Mouse (Mus musculus) embryo, embryonic 10 days (tissue): ENCODE measurements around the gene Hist1h3f.
A peak's percentile ranks its signal among the peaks of the same experiment; 100 is the strongest.

Experiments
- DNase-seq: peaks from one replicate; pipeline ENCODE4 v3.0.0-alpha.2; 2015; ENCODE audit warnings: low spot score

The Hist1h3f gene

DNA sequence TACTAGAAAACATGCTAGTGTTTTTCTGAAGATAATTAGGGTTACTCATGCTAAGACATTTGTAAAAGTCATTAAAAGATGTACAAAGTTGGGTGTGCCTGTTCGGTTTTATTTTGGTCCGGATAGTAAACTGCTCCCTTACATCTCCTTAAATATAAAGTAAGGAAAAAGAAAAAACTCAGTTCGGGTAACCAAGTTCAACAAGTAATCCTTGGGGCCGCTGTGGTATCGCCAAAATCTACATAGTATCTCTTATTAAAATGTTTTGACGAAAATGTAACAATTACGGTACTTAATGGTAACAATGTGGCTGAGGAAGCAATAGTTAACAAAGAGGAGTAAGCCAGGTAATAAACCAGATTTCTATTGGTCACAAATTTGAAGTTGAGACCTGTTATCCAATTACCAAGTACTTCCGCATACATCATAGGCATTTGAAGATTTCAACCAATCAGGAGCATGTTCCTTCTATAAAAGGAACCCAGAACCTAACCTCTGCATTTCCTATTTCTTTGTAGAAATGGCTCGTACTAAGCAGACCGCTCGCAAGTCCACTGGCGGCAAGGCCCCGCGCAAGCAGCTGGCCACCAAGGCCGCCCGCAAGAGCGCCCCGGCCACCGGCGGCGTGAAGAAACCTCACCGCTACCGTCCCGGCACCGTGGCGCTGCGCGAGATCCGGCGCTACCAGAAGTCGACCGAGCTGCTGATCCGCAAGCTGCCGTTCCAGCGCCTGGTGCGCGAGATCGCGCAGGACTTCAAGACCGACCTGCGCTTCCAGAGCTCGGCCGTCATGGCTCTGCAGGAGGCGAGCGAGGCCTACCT lies at the start of gene Hist1h3f:
Hist1h3f (plus strand) TSS at position 88 of the 822 bp plus-strand sequence.
- peak; percentile 92 for DNase-seq

DNA sequence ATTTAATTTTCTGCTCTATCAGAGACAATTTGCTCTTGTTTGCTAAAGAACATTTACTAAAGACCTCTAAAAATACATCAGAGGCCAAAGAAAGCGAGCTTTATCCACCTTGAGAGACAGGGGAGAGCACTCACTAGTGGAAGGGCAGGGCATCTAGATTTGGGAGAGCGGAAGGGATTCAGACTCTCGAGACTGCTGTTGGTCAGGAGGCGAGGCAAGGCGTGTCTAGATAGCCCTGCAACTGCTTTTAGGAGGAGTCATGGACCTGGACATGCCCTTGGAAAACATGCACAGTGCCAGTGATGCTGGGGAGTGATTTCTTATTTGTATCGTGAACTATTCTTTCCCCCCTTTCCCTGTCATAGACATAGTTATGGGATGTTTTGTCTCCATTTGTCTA lies 48.3 kb upstream of the Hist1h3f start:
- DNase-seq, result no peak

DNA sequence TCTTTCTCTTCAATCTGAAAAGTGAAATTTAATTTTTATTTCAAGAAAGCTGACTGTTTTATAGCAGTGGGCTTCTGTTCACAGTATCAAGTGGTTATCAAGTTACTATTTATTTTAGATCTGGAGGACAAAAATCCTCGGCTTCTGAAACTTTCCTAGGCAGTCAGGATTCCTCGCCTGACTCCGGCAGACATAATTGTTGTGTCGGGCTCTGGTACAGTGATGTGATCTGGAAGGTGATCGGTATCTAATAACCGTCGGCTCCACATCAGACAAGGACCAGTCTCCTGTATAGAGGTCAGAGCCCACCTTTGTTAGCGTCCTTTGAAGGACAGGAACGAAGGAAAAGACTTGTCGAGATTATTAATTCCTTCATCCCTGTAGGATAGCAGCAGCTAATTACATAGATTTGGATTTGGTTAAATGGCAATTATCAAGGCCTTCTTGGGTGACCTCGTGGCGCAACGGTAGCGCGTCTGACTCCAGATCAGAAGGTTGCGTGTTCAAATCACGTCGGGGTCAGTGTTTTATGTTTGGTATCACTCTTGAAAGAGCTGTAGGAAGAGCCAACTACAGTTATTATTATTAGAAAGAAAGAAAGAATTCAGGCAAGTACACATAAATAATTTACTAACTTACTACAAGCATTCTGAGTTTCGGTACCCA lies 46.1 kb upstream of the Hist1h3f start:
- DNase-seq, result peak; percentile 85

DNA sequence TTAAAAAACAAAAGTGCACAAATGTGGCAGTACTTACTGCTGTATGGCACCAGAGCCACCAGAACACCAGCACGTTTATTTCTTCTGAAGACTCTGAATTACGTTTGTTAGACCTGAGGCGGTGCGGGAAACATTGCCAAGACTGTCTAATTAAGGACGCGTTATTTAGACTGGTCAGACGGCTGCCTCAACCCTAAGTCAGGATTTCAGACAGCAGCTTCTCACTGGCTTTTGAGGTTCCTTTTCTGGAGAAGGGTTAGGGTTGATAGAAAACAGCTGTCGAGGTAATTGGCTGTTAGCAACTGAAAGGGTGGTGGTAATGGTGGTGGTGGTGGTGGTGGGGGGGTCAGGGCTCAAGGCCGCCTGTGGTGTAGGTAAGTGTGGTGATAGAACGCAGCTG lies 45.2 kb upstream of the Hist1h3f start:
- DNase-seq, result peak; percentile 64

DNA sequence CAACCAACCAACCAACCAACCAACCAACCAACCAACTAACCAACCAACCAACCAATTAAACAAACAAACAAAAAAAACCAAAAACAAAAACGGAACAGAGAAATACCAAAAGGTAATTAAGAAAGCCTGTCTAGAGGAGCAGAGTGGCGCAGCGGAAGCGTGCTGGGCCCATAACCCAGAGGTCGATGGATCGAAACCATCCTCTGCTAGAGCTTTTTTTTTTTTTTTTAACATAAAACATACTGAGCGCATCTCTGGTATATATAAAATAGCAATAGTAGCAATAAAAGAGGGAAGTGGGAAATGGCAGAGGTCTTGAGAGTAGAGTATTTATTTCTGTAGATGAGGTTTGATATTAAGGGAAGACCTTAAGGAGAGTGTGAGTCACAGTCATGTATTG lies 43.9 kb upstream of the Hist1h3f start:
- no peak for DNase-seq

DNA sequence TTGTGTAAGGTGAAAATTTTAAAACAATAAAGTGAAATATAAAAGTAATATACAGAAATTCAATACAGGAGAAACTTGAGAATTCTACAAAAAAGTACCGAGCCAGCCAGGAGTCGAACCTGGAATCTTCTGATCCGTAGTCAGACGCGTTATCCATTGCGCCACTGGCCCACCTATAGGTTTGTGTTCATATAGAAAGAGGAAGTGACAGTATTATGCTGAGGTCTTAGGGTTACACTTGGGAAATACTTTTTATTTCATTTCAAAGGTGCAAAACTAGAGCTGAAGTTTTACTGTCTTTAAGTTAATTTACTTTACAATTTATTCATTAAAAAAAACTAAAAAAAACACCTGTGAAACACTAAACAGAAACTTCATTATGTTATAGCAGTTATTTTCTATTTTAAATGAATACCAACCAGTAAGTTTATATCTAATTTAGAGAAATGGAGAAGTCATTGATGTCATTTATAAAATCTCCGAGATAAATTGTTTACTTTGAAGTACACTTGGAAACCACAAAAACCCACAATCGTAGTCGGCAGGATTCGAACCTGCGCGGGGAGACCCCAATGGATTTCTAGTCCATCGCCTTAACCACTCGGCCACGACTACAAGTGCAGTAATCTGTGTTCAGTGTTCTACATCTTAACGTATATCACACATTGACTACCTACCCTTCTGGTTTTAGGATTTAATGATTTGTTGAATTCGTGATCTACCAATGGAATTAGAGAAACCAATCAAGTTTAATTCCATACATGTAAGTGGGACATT lies 43.2 kb upstream of the Hist1h3f start:
- DNase-seq, result peak; percentile 92

DNA sequence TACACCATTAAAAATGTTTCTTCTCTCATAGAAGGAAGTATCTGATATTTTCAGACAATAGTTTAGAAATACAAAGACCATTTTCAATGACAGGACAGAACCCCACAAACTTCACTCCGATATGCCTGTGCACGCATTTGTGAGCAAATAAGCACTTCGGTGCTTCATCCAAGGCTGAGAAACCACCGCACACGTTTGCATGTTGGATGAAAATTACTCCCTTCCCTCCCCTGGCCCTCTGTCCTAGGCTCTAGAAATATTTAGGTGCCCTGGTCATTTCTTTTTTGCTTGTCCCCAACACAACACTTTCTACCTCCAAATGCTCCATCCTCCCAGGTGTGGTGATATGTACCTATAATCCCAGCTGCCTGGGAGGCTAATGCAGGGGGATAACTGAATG lies 42.3 kb upstream of the Hist1h3f start:
- no peak for DNase-seq

DNA sequence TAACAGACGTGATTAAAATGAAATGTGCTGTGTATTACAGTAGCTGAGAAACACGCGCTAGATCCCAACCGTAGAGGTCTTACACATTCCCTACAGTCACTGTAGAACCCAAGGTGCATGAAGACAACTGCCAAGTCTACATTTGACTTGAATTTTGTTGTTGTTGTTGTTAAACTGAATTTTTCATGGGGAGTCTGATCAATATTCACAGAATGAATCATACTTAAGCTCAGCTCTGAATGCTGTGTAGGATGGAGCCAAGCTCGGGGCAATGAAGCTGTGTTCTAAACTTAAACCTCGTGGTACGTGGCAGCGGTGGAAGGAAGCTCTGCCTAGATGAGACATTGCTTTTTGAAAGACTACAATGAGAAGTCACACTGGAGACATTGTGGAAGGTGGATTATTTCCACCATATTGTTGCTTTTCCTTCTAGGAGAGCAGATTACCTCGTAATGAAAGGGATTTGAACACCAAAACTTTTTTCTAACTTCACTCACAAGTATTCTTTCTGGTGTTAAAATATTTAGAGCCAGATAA lies 41.8 kb upstream of the Hist1h3f start:
- peak; percentile 32 for DNase-seq

DNA sequence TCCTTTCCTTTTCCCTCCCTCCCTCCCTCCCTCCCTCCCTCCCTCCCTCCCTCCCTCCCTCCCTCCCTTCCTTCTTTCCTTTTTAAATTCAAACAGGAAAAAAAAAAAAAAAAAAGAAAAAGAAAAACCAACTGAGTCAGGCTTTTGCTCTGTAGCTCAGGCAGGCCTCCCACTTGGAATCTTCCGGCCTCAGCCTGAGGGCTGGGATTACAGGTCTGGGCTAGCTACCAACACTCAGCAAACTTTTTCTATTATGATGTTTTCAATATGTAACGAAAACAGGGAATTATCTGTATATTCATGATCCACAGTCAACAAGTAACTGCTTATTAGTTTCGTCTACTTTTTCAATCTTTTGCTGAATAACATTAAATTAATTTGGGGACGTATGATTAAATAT lies 40.9 kb upstream of the Hist1h3f start:
- DNase-seq, result no peak

DNA sequence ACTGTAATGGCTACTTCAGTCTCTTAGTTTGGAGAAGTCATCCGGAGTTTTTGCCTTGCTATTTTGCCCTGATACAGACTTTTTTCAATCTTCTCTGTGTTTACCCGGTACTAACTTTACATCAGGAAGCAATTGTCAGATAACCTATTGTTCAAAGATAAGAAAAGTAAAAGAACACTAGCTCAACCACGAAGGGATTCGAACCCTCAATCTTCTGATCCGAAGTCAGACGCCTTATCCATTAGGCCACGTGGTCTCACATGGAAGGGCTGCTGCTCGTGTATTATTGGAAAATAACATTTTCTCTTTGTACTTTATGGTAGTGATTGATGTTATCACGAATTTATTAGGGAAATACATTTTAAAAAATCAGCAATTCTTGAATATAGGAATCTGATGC lies 40.1 kb upstream of the Hist1h3f start:
- DNase-seq, result peak; percentile 92

DNA sequence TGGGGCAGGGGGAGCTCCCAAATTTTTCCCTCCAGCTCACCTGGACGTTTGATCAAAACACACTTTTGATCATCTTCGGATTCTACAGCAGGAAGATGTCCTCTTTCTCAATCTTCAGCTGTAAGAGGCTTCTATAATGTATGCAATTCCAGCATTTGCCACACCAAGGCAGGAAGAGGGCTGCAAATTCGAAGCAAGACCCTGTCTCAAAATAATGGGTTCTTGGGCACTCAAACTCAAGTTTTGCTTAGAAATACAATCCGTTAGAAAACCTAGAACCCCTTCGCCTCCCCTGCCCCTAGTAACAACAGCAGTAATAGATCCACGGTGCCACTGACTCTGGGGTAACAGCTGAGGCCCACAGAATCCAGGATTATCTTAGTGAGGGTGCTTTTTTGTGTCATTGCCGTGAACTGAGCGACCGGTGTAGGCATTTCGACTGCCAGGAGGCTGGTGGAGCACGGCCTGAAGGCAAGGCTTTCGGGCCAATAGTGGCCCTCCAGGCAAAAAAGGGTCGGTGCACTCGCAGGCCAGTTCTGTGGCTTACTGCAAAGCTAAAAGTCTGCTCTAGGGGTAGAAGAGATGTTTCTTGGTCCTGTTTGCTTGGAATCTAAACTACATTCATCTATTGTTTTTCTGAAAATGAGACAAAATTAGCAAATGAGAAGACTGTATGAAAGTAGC lies 38.0 kb upstream of the Hist1h3f start:
- DNase-seq, result peak; percentile 63

DNA sequence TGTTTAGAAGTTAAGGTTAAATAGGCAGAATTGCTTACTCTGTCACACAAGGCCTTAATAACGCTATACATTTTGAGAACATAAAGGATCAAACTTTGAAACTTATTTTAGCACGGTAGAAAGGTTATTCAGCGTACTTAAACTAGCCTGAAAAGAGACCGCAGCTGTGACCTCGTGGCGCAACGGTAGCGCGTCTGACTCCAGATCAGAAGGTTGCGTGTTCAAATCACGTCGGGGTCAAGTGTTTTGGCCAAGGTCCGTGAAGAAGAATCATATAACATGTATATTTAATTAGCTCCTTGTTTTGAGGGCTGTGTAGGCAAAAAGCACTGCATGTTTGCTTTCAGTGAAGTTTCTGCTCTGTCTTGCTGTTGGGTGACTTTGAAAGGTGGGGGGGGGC lies 37.5 kb upstream of the Hist1h3f start:
- peak; percentile 87 for DNase-seq

DNA sequence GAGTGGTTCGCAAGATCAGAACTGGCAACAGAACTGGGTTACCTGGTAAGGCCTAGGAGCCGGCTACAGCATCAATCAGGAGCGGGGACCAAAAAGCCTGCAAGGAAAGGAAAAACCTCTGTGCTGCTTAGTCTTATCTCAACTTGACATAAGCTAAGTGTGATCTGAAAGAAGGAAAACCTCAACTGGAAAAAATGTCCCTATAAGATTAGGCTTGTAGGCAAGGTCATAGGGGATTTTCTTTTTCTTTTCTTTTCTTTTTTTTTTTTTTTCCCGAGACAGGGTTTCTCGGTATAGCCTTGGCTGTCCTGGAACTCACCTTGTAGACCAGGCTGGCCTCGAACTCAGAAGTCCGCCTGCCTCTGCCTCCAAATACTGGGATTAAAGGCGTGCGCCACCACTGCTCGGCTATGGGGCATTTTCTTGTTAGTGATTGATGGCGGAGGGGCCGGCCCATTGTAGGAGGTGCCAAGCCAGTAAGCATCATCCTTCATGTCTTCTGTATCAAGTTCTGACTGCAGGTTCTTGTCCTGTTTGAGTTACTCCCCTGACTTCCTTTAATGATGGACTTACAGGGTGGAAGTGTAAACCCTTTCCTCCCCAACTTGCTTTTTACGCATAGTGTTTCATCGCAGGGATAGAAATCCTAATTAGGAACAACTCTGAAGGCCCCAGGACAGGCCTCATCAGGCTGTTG lies 36.9 kb upstream of the Hist1h3f start:
- DNase-seq, result peak; percentile 81

DNA sequence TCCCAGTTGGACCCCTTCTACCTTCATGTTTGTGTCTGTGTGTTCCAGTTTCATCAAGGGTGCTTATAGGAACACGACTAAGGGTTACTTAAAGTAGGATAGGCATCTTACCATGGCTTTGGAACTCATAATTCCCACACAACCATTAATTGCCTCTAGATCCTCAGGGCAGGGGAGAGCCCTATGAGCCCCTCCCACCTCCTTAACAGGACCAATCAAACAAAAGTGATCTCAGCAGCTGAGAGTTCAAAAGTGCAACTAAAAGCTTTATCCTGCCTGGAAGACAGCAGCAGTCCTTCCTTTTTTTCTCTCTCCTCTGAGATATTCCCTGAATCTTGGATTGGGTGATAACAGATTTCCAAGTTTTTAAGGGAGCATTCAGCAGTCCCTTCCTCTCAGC lies 33.7 kb upstream of the Hist1h3f start:
- peak; percentile 55 for DNase-seq

DNA sequence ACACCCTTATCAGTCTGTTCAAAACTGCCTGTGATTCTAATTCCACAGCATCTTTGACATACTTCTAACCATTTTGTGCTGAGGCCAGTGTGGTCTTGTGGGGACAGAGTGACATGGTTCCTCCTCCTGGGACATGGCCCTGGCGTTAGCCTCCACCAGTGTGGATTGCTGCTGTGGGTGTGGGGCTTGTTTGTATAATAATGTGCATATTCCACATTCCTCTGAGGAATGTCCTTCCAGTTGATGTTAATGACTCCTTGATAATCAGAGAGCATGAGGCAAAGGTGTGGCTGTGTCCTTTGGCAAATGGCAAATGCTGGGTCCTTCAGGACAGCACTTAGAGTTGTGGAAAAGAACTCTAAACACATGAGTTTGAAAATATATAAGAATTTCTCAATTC lies 30.3 kb upstream of the Hist1h3f start:
- no peak for DNase-seq

DNA sequence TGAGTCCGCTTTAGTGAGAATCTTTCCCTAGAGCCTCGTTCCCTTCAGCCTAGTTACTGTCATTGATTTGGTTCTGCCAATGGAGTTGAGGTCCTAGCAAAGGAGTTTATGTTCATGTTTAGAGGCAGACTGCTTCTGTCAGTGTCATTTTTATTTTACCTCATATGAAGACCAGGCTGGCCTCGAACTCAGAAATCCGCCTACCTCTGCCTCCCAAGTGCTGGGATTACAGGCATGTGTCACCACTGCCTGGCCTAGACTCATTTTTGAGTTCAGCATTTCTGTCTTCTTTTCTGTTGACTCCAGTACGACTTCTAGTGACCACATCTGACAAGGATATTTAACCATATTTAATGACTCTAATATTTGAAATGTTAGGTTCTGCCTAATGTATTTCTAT lies 28.6 kb upstream of the Hist1h3f start:
- DNase-seq, result no peak

DNA sequence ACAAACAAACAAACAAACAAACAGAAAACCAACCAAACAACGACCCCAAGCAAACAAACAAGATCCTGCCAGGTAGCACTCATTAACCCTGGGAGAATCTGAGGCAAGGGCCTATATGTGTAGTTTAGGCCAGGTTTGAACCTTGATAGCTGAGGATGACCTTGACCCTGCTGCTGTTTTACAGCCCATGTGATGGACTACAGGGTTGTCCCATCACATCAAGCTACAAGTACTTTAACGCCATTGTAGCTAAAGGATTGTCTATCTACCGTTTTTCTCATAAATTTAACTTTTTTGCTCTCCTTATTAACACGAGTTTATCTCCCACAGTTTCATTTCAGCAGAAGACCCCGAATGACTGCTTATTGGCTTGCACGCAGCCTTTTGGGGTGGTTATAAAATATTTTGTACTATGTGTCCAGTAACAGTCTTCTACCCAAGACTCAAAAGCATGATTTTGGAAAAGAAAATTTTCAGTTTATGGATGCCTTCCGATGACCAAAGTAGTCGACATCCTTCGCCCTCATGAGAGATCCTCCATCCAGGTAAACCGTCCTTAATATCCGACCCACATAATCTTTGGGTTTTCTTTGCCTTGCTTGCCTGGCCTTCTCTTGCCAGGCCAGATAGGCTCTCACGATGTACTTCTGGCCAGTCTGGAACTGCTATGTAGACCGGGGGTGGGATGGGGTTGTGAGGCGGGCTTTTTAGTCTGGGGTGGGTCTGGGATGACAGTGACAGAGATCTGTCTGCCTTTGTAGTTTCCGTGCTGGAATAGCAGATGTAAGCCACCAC lies 27.8 kb upstream of the Hist1h3f start:
- DNase-seq, result no peak

DNA sequence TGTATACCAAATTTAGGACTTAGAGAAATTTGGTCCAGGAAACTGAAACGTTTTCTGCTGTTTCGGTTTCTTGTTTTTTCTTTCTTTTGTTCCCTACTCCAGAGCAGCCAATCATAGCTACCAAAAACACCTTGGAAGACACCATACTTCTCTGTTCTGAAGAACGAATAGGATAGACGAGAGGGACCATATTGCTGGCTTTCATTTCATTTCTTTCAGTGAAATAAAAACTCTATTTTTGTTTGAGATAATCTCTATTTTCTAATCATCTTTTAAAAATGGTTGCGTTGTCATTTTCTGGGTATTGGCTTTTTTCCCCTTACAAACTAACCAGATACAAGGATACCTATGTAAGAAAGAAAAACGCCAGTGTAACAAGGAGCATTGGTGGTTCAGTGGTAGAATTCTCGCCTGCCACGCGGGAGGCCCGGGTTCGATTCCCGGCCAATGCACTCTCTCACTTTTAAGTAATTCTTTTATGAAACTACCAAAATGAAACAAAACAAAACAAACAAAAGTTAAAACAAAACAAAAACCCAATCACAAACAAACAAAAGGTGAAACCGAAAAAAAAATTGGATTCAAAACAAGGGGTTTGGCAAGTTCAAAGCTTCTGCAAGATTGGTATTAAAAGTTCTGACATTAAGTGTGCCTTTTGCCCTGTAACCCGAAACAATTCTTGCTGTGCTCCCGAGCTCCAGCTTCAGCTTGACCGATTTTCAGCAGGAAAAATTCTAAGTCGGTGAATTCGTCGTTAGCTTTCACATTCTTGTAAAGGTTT lies 26.8 kb upstream of the Hist1h3f start:
- DNase-seq, result peak; percentile 72

DNA sequence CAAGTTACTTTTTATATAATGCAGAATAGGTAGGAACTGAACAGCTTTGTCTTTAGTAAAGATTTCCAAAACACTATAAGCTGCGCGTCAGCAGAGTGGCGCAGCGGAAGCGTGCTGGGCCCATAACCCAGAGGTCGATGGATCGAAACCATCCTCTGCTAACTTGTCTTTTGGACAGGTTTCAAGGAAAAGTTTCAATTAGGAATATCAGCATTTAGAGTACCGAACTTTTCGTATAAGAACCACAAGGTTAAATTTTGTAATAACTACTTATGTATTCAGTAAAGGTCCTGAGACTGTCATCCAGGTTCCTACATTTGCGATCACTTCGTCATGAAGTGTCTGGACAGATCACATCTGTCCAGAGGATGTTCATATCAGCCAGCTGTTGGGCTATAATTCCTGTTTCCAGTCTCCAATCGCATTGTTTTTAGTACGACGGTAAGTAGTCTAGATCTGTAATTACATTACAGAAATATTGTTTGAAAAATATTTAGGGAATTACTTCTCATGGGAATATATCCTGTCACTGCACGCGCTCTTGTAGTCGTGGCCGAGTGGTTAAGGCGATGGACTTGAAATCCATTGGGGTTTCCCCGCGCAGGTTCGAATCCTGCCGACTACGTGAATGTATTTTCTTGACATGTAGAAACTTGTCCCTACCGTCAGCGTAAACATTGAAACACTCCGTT lies 26.1 kb upstream of the Hist1h3f start:
- DNase-seq, result peak; percentile 84
